Mouse (Mus musculus): ENCODE results near the gene Gpr62. TPM values are rescaled to one million over a fixed set of nuclear protein-coding genes. Genes with fewer than 3 reads are reported as not detected.

Gpr62 gene
- polyA plus RNA-seq, 1 experiment from 2014 or later: 0.20 TPM

- Histone ChIP-seq H3K4me1 (replicated peaks) (peaks cover 44% of the 10 kb centered on the region), H3K27ac (no peak overlapping the region), H3K27me3 (replicated peaks) (no peaks in the 10 kb centered on the region), H3K9ac (no peak overlapping the region), H3K9me3 (no peaks in the 10 kb centered on the region), H3K4me2 (replicated peaks) (no peak overlapping the region), H3K4me3 (replicated peaks) (no peak overlapping the region), H3K36me3 (no peaks in the 10 kb centered on the region)
- ATAC-seq: no peak
- WGBS: 86% methylated on average over 16 of the region's 16 CpGs
Observed at GRCm38 (mm10) chr9:106473081-106473752, 7.5 kb upstream of the Gpr62 start.

DNA sequence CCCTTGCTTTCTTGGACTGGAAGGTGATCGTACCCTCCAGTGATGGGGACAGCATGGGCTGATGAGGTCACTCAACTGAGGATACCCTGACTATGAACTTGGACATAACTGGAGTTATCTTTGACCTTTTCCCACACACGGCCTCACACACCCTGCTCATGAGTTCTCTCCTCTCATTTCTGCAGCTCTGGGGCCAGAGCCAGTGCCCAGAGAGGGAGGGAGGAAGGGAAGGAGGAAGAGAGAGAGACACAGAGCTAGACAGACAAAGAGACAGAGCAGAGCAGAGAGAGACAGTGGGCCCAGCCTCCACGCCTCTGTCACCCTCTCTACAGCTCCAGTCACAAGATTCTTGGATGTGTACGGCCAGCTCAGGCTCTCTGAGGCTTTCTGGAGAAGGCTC, 6.6 kb upstream of the Gpr62 start:
- 58% methylated on average over 4 of the region's 4 CpGs for WGBS
- Histone ChIP-seq H3K4me2 (replicated peaks) (no peak overlapping the region), H3K4me1 (replicated peaks) (peaks cover 39% of the 10 kb centered on the region), H3K27ac (peak overlapping the region; percentile 2; the same call in 1 of the 2 replicates), H3K9me3 (no peaks in the 10 kb centered on the region), H3K27me3 (replicated peaks) (no peaks in the 10 kb centered on the region), H3K9ac (no peak overlapping the region), H3K4me3 (replicated peaks) (no peak overlapping the region), H3K36me3 (no peaks in the 10 kb centered on the region)
- ATAC-seq: no peak

DNA sequence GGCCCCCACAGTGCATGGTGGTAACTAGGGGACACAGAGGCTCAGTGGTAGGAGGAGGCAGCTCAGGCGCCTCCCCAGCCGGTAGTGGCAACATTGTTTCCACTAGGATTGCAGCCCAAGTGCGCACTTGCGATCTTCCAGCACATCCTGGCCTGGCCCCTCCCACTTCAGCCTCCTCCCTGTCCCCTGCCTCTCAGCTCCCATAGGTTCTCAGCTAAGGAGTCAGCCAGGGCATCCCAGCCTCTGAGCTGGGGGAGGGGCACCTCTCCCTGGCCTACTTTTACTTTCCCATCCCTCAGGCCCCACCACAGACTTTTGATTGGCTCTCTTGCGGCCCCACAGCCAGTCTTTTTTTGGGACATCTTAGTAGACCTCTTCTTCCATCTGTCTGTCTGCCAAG, 6.2 kb upstream of the Gpr62 start:
- 15% methylated on average over 5 of the region's 5 CpGs for WGBS
- Histone ChIP-seq H3K27ac (peak overlapping the region; percentile 2; the same call in 1 of the 2 replicates), H3K4me2 (replicated peaks) (peak overlapping the region; percentile 44), H3K9me3 (no peaks in the 10 kb centered on the region), H3K36me3 (no peaks in the 10 kb centered on the region), H3K4me3 (replicated peaks) (0 out of 2 replicates have a peak overlapping the region, but pooled peaks have one; percentile 14), H3K9ac (no peak overlapping the region), H3K27me3 (replicated peaks) (no peaks in the 10 kb centered on the region), H3K4me1 (replicated peaks) (peaks cover 39% of the 10 kb centered on the region)
- no peak for ATAC-seq

GRCm38 (mm10) chr9:106470991-106471750, 5.4 kb upstream of the Gpr62 start:
- Histone ChIP-seq H3K4me2 (replicated peaks) (peak overlapping the region; percentile 44), H3K4me3 (replicated peaks) (0 out of 2 replicates have a peak overlapping the region, but pooled peaks have one; percentile 14), H3K9ac (no peak overlapping the region), H3K27ac (no peak overlapping the region), H3K27me3 (replicated peaks) (no peaks in the 10 kb centered on the region), H3K4me1 (replicated peaks) (peaks cover 34% of the 10 kb centered on the region), H3K9me3 (no peaks in the 10 kb centered on the region), H3K36me3 (no peaks in the 10 kb centered on the region)
- 69% methylated on average over 14 of the region's 14 CpGs for WGBS
- ATAC-seq: no peak

DNA sequence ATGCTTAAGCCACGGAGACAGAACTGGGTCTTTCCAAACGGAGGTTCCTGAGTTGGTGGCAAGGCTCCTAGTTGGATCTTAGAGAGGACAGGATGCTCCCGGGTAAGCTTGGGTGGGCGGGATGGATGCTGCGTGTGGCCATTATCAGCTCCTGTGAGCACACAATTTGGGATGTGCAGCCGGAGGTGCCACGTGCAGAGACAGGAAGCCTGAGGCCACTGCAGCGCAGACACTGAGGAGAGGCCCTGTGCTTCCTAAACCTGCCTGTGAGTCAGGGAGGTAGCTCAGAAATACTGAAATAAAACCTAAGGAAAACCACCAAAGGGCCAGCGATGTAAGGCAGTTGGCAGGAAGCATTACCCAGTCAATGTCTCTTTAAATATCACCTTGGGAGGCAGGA, 4.0 kb upstream of the Gpr62 start:
- no peak for ATAC-seq
- Histone ChIP-seq H3K9me3 (no peaks in the 10 kb centered on the region), H3K27ac (no peak overlapping the region), H3K9ac (no peak overlapping the region), H3K36me3 (no peaks in the 10 kb centered on the region), H3K4me2 (replicated peaks) (no peak overlapping the region), H3K4me1 (replicated peaks) (peaks cover 30% of the 10 kb centered on the region), H3K27me3 (replicated peaks) (peaks cover 12% of the 10 kb centered on the region), H3K4me3 (replicated peaks) (no peak overlapping the region)
- WGBS: 76% methylated on average over 9 of the region's 9 CpGs

DNA sequence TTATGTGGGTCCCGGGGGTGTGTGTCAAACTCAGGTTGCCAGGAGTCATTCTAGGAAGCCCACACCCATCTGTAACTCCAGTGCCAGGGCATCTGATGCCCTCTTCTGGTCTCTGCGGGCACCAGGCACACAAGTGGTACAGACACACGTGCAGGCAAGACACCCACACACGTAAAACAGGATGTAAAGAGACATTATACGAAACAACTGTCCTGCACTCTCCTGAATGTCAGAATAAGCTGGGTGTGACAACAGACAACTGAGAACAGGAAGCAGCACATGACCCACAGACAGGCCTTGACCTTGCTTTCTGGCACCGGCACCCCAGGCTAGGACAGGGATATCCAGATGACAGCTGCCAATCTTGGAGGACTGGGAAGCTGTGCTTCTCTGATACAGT, 3.6 kb upstream of the Gpr62 start:
- no peaks in the 10 kb centered on the region for H3K9me3 ChIP-seq
- no peaks in the 10 kb centered on the region for H3K36me3 ChIP-seq
- WGBS: 69% methylated on average over 6 of the region's 6 CpGs
- H3K4me3 ChIP-seq (replicated peaks): no peak overlapping the region
- no peak overlapping the region for H3K9ac ChIP-seq
- ATAC-seq: no peak
- peaks cover 16% of the 10 kb centered on the region for H3K27me3 ChIP-seq (replicated peaks)
- H3K27ac ChIP-seq: no peak overlapping the region
- H3K4me1 ChIP-seq (replicated peaks): peaks cover 29% of the 10 kb centered on the region
- no peak overlapping the region for H3K4me2 ChIP-seq (replicated peaks)

DNA sequence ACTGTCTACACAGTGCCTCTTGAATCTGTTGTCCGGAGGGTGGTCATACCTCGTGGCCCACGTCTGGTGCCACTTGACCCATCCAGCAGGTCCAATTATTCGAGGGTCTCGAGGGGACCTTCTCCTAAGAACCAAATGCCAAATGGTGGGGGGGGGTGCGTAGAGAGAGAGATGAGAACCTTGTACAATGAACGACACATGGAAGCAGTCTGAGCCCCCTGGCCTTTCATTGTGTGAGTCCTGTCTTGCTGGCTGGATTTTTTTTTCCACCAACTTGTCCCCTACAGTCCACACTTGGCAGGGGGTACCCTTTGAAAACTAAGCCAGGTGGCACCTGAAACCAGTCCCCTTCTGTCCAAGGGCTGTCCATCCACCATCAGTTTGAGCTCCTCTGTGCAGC, 2.0 kb upstream of the Gpr62 start:
- Histone ChIP-seq H3K27ac (no peak overlapping the region), H3K27me3 (replicated peaks) (peaks cover 17% of the 10 kb centered on the region), H3K4me1 (replicated peaks) (peaks cover 22% of the 10 kb centered on the region), H3K9me3 (no peaks in the 10 kb centered on the region), H3K9ac (no peak overlapping the region), H3K4me2 (replicated peaks) (no peak overlapping the region), H3K36me3 (peaks cover 5% of the 10 kb centered on the region; the same call in 1 of the 2 replicates), H3K4me3 (replicated peaks) (no peak overlapping the region)
- ATAC-seq: no peak
- 90% methylated on average over 7 of the region's 7 CpGs for WGBS

DNA sequence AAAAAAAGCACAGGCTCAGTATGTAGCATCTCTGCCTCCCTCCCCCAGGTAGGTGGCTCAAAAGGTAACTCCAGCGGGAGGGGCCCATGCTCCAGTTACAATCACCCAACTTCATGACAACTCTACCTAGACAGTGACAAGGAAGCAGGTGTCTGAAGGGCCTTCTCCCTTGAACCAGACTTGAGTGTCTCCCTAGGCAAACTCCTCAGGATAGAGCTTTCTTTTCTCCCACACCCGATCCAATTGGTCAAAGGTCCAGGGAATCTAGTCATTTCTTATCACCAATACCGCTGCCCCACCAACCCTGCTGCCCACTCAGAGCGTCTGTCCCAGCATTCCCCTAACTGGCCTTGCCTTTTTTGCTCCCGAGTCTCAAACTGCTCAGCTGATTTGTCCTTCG, 983 bp upstream of the Gpr62 start:
- no peak overlapping the region for H3K9ac ChIP-seq
- no peak for ATAC-seq
- no peaks in the 10 kb centered on the region for H3K9me3 ChIP-seq
- 89% methylated on average over 6 of the region's 6 CpGs for WGBS
- no peak overlapping the region for H3K4me3 ChIP-seq (replicated peaks)
- no peak overlapping the region for H3K4me2 ChIP-seq (replicated peaks)
- H3K4me1 ChIP-seq (replicated peaks): peaks cover 13% of the 10 kb centered on the region
- H3K27ac ChIP-seq: no peak overlapping the region
- peaks cover 9% of the 10 kb centered on the region; the same call in 1 of the 2 replicates for H3K36me3 ChIP-seq
- peaks cover 17% of the 10 kb centered on the region for H3K27me3 ChIP-seq (replicated peaks)

GRCm38 (mm10) chr9:106464751-106465541, 792 bp downstream of the Gpr62 start:
- peak overlapping the region; percentile 64 for H3K4me3 ChIP-seq (replicated peaks)
- peak overlapping the region; percentile 99 for H3K4me2 ChIP-seq (replicated peaks)
- H3K36me3 ChIP-seq: peaks cover 14% of the 10 kb centered on the region; the same call in 1 of the 2 replicates
- peak overlapping the region; percentile 62 for H3K9ac ChIP-seq
- no peaks in the 10 kb centered on the region for H3K9me3 ChIP-seq
- H3K27me3 ChIP-seq (replicated peaks): peaks cover 17% of the 10 kb centered on the region
- H3K27ac ChIP-seq: no peak overlapping the region; the same call in 1 of the 2 replicates
- peak; percentile 79 for ATAC-seq
- WGBS: 1% methylated on average over 98 of the region's 99 CpGs
- peaks cover 11% of the 10 kb centered on the region for H3K4me1 ChIP-seq (replicated peaks)

- Histone ChIP-seq H3K9ac (no peak overlapping the region), H3K4me2 (replicated peaks) (no peak overlapping the region), H3K4me1 (replicated peaks) (peaks cover 11% of the 10 kb centered on the region), H3K9me3 (no peaks in the 10 kb centered on the region), H3K36me3 (peaks cover 14% of the 10 kb centered on the region; the same call in 1 of the 2 replicates), H3K27ac (no peak overlapping the region), H3K4me3 (replicated peaks) (no peak overlapping the region), H3K27me3 (replicated peaks) (peaks cover 17% of the 10 kb centered on the region)
- no peak for ATAC-seq
- 85% methylated on average over 21 of the region's 21 CpGs for WGBS
Observed at GRCm38 (mm10) chr9:106463122-106464063, 2.3 kb downstream of the Gpr62 start.

GRCm38 (mm10) chr9:106462430-106462800, 3.3 kb downstream of the Gpr62 start:
- H3K4me2 ChIP-seq (replicated peaks): no peak overlapping the region
- no peak overlapping the region for H3K9ac ChIP-seq
- H3K4me1 ChIP-seq (replicated peaks): peaks cover 11% of the 10 kb centered on the region
- ATAC-seq: no peak
- no peaks in the 10 kb centered on the region for H3K9me3 ChIP-seq
- H3K27me3 ChIP-seq (replicated peaks): peaks cover 17% of the 10 kb centered on the region
- peaks cover 14% of the 10 kb centered on the region; the same call in 1 of the 2 replicates for H3K36me3 ChIP-seq
- H3K27ac ChIP-seq: no peak overlapping the region
- 95% methylated on average over 12 of the region's 12 CpGs for WGBS
- no peak overlapping the region for H3K4me3 ChIP-seq (replicated peaks)
